Mouse (Mus musculus) heart, postnatal 0 days (tissue): Measurements from ENCODE around the gene Tiam1. TPM values are rescaled to one million over a fixed set of nuclear protein-coding genes. Genes with fewer than 3 reads are reported as not detected.

Experiments
- ATAC-seq: fragments of 200-750 bp; cut with Nextera tagmentation; 2 replicates; pipeline ENCODE4 v1.8.0; 2017; ENCODE audit warnings: low read depth, moderate number of reproducible peaks, moderate library complexity; ENCODE audit not compliant: insufficient read depth
- DNase-seq: peaks from one replicate; pipeline ENCODE4 v3.0.0-alpha.2; 2016; ENCODE audit warnings: low spot score
- H3K27ac ChIP-seq: fragments of 300-500 bp; sonication (generic); 2 replicates; pipeline ENCODE4 v1.5.1; 2014; ENCODE audit warnings: low read depth, mild to moderate bottlenecking
- H3K27me3 ChIP-seq: fragments of 300-500 bp; sonication (generic); 2 replicates; pipeline ENCODE4 v1.6.1; 2014; ENCODE audit warnings: low read length, mixed read lengths; ENCODE audit not compliant: control insufficient read depth, insufficient read depth
- H3K36me3 ChIP-seq: fragments of 300-500 bp; sonication (generic); replicated peaks from 2 replicates; pipeline ENCODE4 v1.6.1; 2014; ENCODE audit warnings: low read length, mixed read lengths; ENCODE audit not compliant: control insufficient read depth, insufficient read depth
- H3K4me1 ChIP-seq: fragments of 300-500 bp; sonication (generic); 2 replicates; pipeline ENCODE4 v1.6.1; 2014; ENCODE audit warnings: antibody characterized with exemption; ENCODE audit not compliant: control insufficient read depth, insufficient read depth
- H3K4me2 ChIP-seq: fragments of 300-500 bp; sonication (generic); 2 replicates; pipeline ENCODE4 v1.6.1; 2014; ENCODE audit warnings: low read depth, mild to moderate bottlenecking, low read length, moderate library complexity
- H3K4me3 ChIP-seq: fragments of 300-500 bp; sonication (generic); 2 replicates; pipeline ENCODE4 v1.5.1; 2014; ENCODE audit warnings: low read depth, low read length
- H3K9ac ChIP-seq: fragments of 300-500 bp; sonication (generic); replicated peaks from 2 replicates; pipeline ENCODE4 v1.6.1; 2014; ENCODE audit warnings: low read depth, low read length, mixed read lengths
- H3K9me3 ChIP-seq: fragments of 300-500 bp; sonication (generic); replicated peaks from 2 replicates; pipeline ENCODE4 v1.6.1; 2016; ENCODE audit warnings: low read length; ENCODE audit not compliant: control insufficient read depth
- CTCF ChIP-seq: IDR thresholded peaks from 2 replicates; pipeline ENCODE4 v1.5.1; 2016; ENCODE audit warnings: antibody characterized with exemption, control low read depth, low read depth
- EP300 ChIP-seq: IDR thresholded peaks from 2 replicates; pipeline ENCODE4 v1.6.1; 2016; ENCODE audit warnings: antibody characterized with exemption, low read depth
- WGBS: fragments of 180-500 bp; shearing (Covaris S2); extraction: QIAGEN DNeasy Blood & Tissue Kit; methylation state at CpG from one replicate; pipeline ENCODE4 v1.1.7; 2014; 5-methylcytosine and 5-hydroxymethylcytosine counted together
- polyA plus RNA-seq: library from polyadenylated mRNA; unstranded; fragments of >200 nt; fragmentation: Nextera tagmentation; extraction: Ambion mirVana; gene quantifications from 2 replicates; pipeline ENCODE4 v1.2.1, GENCODE M21; 2015
- total RNA-seq: library from RNA; depleted of rRNA; stranded (reverse); fragments of >200 nt; gene quantifications from 2 replicates; pipeline ENCODE4 v1.2.3, GENCODE M21; 2014; ENCODE audit warnings: low replicate concordance

Tiam1 gene
- total and polyA plus RNA-seq, 2 experiments from 2014 or later: 2.6 to 3.6 TPM

DNA sequence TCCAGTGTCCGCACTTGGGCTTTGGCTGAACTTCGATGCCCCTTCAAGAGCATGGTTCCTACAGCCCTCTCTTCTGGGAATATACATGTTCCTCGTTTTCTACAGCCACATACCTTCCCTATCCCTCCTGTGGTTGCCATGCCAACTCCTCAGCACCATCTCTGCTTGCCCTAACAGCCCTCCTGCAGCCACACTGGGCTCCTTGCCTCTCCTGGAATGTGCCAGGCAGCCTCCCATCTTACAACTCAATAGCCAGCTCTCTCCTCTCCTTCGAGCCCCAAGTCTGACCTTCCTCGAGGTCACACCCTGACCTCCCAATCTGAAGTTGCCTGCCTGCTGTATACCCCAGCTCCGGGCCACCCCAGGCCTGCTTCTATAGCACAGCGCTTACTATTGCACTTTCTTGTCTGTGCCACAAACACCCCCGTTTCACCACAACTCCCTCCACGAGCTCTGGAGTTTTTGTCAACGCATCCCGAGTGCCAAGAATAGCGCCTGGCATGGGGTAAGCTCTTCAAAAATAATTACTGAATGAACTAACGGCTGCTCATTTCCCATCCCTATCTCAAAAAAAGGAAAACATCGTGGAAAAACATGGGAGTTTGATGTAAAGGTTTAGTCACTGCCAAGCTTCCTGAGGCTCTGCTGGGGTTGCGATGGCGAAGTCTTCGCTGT is 252.9 kb downstream of the Tiam1 start:
- DNase-seq (no peak), ATAC-seq (no peak)
- Histone ChIP-seq H3K4me1 (peaks cover 9% of the 10 kb centered on the region), H3K36me3 (no peaks in the 10 kb centered on the region), H3K4me3 (no peak overlapping the region), H3K27me3 (no peaks in the 10 kb centered on the region), H3K27ac (no peak overlapping the region), H3K4me2 (no peak overlapping the region), H3K9ac (no peak overlapping the region), H3K9me3 (no peaks in the 10 kb centered on the region)
- 44% methylated on average over 17 of the region's 17 CpGs for WGBS
- TF ChIP-seq EP300: no peak
- TF ChIP-seq CTCF: no peak

DNA sequence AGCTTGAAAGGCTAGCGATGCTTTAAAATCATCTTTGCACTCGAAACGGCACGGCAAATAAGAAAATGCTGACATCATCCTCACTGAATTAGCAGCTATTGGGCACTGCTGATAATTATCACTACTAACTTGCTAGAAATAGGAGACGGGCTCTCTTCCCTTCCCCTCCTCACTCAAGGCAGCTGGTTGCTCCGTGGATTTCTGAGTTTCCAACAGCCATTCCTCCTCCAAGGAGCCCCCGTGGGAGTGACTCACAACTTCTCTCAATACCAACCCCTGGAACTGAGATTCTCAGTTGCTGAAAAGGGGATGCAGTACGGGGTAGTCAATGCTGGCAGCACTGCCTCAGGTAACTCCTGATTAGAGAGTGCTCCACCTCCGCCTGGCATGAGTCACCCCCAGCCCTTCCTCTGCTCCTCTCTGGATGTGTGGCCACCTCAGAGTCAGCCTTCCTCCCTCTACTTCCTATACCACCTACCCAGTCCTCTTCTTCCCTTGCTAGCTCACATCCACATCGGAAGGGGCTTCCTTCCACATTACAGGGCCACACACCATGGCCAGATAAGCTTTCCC is 253.6 kb downstream of the Tiam1 start:
- ATAC-seq: no peak
- WGBS: 42% methylated on average over 10 of the region's 10 CpGs

DNA sequence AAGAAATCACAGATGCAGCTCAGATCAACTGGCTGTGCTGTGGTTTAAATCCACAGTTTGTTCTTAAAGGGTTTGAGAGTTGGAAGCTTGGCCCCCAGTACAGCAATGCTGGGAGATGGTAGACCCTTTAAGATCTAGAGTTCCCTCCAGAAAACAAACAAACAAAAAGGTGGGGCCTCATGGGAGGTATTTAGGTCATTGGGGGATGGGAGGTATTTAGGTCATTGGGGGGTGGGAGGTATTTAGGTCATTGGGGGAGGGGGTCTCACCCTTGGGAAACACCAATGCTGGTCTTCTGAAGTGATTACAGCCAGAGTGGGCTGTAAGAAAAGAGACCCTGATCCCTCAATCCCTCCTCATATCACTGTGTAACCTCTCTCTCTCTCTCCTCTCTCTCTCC is 257.0 kb downstream of the Tiam1 start:
- H3K4me3 ChIP-seq: no peak overlapping the region
- ATAC-seq (no peak), DNase-seq (no peak)
- TF ChIP-seq CTCF: no peak
- no peak overlapping the region for H3K27ac ChIP-seq
- no peaks in the 10 kb centered on the region for H3K27me3 ChIP-seq
- no peak overlapping the region for H3K9ac ChIP-seq
- no peaks in the 10 kb centered on the region for H3K36me3 ChIP-seq
- H3K9me3 ChIP-seq: no peaks in the 10 kb centered on the region
- H3K4me2 ChIP-seq: no peak overlapping the region
- peaks cover 9% of the 10 kb centered on the region for H3K4me1 ChIP-seq

More for the DNA sequence above, 253.6 kb downstream of the Tiam1 start:
- Histone ChIP-seq H3K27ac (no peak overlapping the region), H3K9ac (no peak overlapping the region), H3K4me3 (no peak overlapping the region), H3K36me3 (no peaks in the 10 kb centered on the region), H3K9me3 (no peaks in the 10 kb centered on the region), H3K4me1 (peaks cover 9% of the 10 kb centered on the region), H3K4me2 (no peak overlapping the region), H3K27me3 (no peaks in the 10 kb centered on the region)
- no peak for TF ChIP-seq CTCF
- no peak for DNase-seq

DNA sequence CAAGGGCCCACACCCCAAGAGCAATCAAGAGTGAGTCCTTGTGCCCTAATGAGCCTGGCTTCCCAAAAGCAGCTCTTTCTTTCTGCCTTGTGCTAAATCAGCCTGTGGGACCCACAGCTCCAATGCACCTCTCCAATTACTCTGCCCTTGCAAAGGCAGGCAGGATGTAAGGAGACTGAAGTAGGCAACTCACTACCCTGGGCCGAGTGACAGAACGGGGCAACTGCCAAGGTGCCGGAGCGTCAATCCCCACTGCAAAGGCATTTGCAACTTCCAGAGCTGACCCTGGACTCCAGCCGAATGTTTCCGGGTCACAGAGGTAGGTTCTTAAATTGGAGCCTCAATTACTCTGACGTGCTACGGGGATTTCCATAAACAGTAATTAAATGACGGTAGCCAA is 257.9 kb downstream of the Tiam1 start:
- Histone ChIP-seq H3K9ac (no peak overlapping the region), H3K27ac (no peak overlapping the region), H3K4me1 (peaks cover 9% of the 10 kb centered on the region), H3K4me2 (no peak overlapping the region), H3K36me3 (no peaks in the 10 kb centered on the region), H3K9me3 (no peaks in the 10 kb centered on the region), H3K27me3 (no peaks in the 10 kb centered on the region), H3K4me3 (no peak overlapping the region)
- WGBS: 80% methylated on average over 9 of the region's 9 CpGs
- no peak for DNase-seq
- no peak for ATAC-seq
- TF ChIP-seq CTCF (no peak), EP300 (no peak)

DNA sequence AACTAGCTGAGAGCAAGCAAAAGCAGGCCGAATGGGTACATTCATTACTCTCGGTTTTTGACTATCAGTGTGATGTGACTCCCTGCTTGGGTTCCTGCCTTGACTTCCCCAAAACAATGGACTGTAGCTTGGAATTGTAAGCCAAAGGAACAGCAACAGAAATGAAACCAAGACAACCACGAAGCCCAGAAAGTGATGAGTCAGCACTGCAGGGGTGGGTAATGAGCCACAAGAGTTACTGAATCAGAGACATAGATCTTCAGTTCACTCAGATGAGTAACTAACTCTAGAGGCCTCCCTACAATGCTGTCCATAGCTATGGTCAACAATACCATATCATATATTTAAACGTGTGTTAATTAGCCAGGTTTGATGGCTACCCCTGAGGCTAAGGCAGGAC is 259.7 kb downstream of the Tiam1 start:
- no peak overlapping the region for H3K27ac ChIP-seq
- no peak overlapping the region for H3K9ac ChIP-seq
- 91% methylated on average over 4 of the region's 4 CpGs for WGBS
- no peak overlapping the region for H3K4me3 ChIP-seq
- TF ChIP-seq CTCF (no peak), EP300 (no peak)
- no peaks in the 10 kb centered on the region for H3K36me3 ChIP-seq
- no peaks in the 10 kb centered on the region for H3K4me1 ChIP-seq
- H3K4me2 ChIP-seq: no peak overlapping the region
- no peaks in the 10 kb centered on the region for H3K9me3 ChIP-seq
- no peaks in the 10 kb centered on the region for H3K27me3 ChIP-seq
- no peak for DNase-seq
- ATAC-seq: no peak
